Mouse (Mus musculus) right cerebral cortex, postnatal 36 days (tissue): ENCODE measurements around the gene Arhgap9.
"Not testable (repeated sequence)": the region's sequence is repeated elsewhere in the genome, so short reads cannot be mapped to it uniquely, and the experiment has no call there.

ENCODE experiments used
- DNase-seq, 2 experiments: peaks; one replicate each; pipeline ENCODE4 v3.0.0; 2022; ENCODE audit warnings: low spot score in 2 of 2, mixed read lengths in 1 of 2

Arhgap9 gene

GRCm38 (mm10) chr10:127291881-127292638 is 29.7 kb upstream of the Arhgap9 start:
- no peak for DNase-seq

- DNase-seq, result no peak
These were observed 28.7 kb upstream of the Arhgap9 start for GRCm38 (mm10) chr10:127292987-127293538.

- no peak for DNase-seq
These were observed 28.1 kb upstream of the Arhgap9 start for GRCm38 (mm10) chr10:127293590-127294113.

- DNase-seq, result no peak
These were observed 26.8 kb upstream of the Arhgap9 start for GRCm38 (mm10) chr10:127294895-127295510.

- DNase-seq, result no peak
These were observed 25.6 kb upstream of the Arhgap9 start for GRCm38 (mm10) chr10:127295986-127296794.

GRCm38 (mm10) chr10:127297015-127297871 is 24.5 kb upstream of the Arhgap9 start:
- DNase-seq, result no peak

- DNase-seq, result no peak
These were observed 21.4 kb upstream of the Arhgap9 start for GRCm38 (mm10) chr10:127300361-127300760.

- DNase-seq, result no peak
These were observed 18.6 kb upstream of the Arhgap9 start for GRCm38 (mm10) chr10:127303136-127303535.

GRCm38 (mm10) chr10:127309167-127309566 is 12.6 kb upstream of the Arhgap9 start:
- DNase-seq, result not testable (repeated sequence)

- DNase-seq, result no peak
These were observed 11.0 kb upstream of the Arhgap9 start for GRCm38 (mm10) chr10:127310523-127311475.

- peak; percentile 94 to 96 for DNase-seq
These were observed 10.0 kb upstream of the Arhgap9 start, which contains the start of gene Mars for GRCm38 (mm10) chr10:127311476-127312355. Gene Mars (minus strand): TSS chr10:127311786.

GRCm38 (mm10) chr10:127312356-127312676 is 9.4 kb upstream of the Arhgap9 start:
- DNase-seq, result peak; percentile 52 to 61

GRCm38 (mm10) chr10:127312858-127313257 is 8.9 kb upstream of the Arhgap9 start:
- no peak for DNase-seq

GRCm38 (mm10) chr10:127313516-127313915 is 8.2 kb upstream of the Arhgap9 start:
- DNase-seq, result not testable (repeated sequence)

GRCm38 (mm10) chr10:127314950-127315349 is 6.8 kb upstream of the Arhgap9 start:
- DNase-seq, result not testable (repeated sequence)

- no peak for DNase-seq
These were observed 4.5 kb upstream of the Arhgap9 start for GRCm38 (mm10) chr10:127317277-127317676.

GRCm38 (mm10) chr10:127318009-127318408 is 3.8 kb upstream of the Arhgap9 start:
- no peak for DNase-seq

GRCm38 (mm10) chr10:127319969-127320368 is 1.8 kb upstream of the Arhgap9 start:
- DNase-seq, result no peak

- DNase-seq, result no peak
These were observed 414 bp downstream of the Arhgap9 start for GRCm38 (mm10) chr10:127322178-127322577.
